Mouse (Mus musculus) liver, embryonic 15.5 days (tissue): ENCODE data around the gene Tbx10. TPM values are rescaled to one million over a fixed set of nuclear protein-coding genes. Genes with fewer than 3 reads are reported as not detected.
"Not testable (repeated sequence)": the region's sequence is repeated elsewhere in the genome, so short reads cannot be mapped to it uniquely, and the experiment has no call there.

Experiments used
- ATAC-seq: fragments of 200-750 bp; cut with Nextera tagmentation; 2 replicates; pipeline ENCODE4 v1.8.0; 2017; ENCODE audit warnings: moderate number of reproducible peaks, mild to moderate bottlenecking, moderate library complexity; ENCODE audit not compliant: insufficient read depth
- H3K27ac ChIP-seq: fragments of 300-500 bp; sonication (generic); replicated peaks from 2 replicates; pipeline ENCODE4 v1.5.1; 2015; ENCODE audit warnings: mild to moderate bottlenecking, inconsistent platforms
- H3K27me3 ChIP-seq: fragments of 300-500 bp; sonication (generic); 2 replicates; pipeline ENCODE4 v1.6.1; 2015; ENCODE audit warnings: mild to moderate bottlenecking, inconsistent platforms
- H3K36me3 ChIP-seq: fragments of 300-500 bp; sonication (generic); replicated peaks from 2 replicates; pipeline ENCODE4 v1.6.1; 2015; ENCODE audit warnings: moderate library complexity, mild to moderate bottlenecking, inconsistent platforms
- H3K4me1 ChIP-seq: fragments of 300-500 bp; sonication (generic); replicated peaks from 2 replicates; pipeline ENCODE4 v1.6.1; 2015; ENCODE audit warnings: inconsistent platforms
- H3K4me2 ChIP-seq: fragments of 300-500 bp; sonication (generic); 2 replicates; pipeline ENCODE4 v1.6.1; 2015; ENCODE audit warnings: moderate library complexity, mild to moderate bottlenecking, inconsistent platforms
- H3K4me3 ChIP-seq: fragments of 300-500 bp; sonication (generic); replicated peaks from 2 replicates; pipeline ENCODE4 v1.5.1; 2015; ENCODE audit warnings: mild to moderate bottlenecking, inconsistent platforms
- H3K9ac ChIP-seq: fragments of 300-500 bp; sonication (generic); 2 replicates; pipeline ENCODE4 v1.6.1; 2015; ENCODE audit warnings: moderate library complexity, mild to moderate bottlenecking, inconsistent platforms
- H3K9me3 ChIP-seq: fragments of 300-500 bp; sonication (generic); replicated peaks from 2 replicates; pipeline ENCODE4 v1.6.1; 2016; ENCODE audit warnings: inconsistent platforms
- WGBS: fragments of 180-500 bp; shearing (Covaris S2); methylation state at CpG from one replicate; pipeline ENCODE4 v1.1.7; 2015; ENCODE audit warnings: mixed read lengths; ENCODE audit not compliant: insufficient replicate concordance; 5-methylcytosine and 5-hydroxymethylcytosine counted together
- polyA plus RNA-seq: library from polyadenylated mRNA; unstranded; fragments of >200 nt; fragmentation: Nextera tagmentation; extraction: Ambion mirVana; gene quantifications from 2 replicates; pipeline ENCODE4 v1.2.1, GENCODE M21; 2015

The Tbx10 gene
- polyA plus RNA-seq, 1 experiment from 2014 or later, result 0.33 TPM

DNA sequence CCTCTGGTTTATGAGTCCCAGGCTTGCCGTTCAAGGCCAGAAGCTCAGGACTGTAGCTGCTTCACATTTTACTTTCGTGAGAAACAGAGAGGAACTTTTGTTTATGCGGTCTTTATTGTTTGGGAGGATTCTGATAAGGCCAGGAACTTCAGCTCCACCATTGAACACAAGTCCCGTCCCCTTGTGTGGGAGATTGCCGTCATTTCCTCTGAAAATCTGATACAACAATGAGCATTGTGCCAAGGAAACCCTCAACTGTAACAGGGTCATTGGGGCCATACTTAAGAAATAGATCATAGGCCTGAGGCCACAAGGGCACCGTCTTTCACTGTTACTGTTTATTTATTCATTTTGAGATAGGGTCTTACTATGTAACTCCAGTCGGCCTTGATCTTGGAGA, 30.6 kb downstream of the Tbx10 start:
- Histone ChIP-seq H3K27ac (no peak overlapping the region), H3K27me3 (no peaks in the 10 kb centered on the region), H3K9ac (no peak overlapping the region), H3K36me3 (no peaks in the 10 kb centered on the region), H3K4me3 (no peak overlapping the region), H3K4me1 (peaks cover 14% of the 10 kb centered on the region), H3K4me2 (no peak overlapping the region), H3K9me3 (no peaks in the 10 kb centered on the region; the same call in 1 of the 2 replicates)
- no peak for ATAC-seq
- 43% methylated on average over 7 of the region's 7 CpGs for WGBS

DNA sequence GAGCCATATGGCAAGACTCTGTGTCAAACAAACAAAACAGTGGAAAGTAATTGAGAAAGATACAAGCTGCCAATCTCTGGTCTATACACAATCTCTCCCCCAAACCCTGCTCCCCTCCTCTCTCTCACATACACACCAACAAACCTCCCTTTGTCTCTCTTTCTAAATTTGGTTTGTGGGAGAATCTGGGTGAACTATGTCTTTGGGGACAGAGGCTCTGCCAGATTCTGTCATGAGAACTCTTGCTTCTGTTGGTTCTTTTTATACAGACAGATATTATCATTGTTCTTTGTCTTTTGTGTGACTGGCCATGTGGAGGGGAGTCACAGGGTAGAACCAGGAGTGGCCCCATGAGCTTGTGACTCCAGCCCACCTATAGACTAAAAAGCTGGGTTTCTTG, 35.0 kb downstream of the Tbx10 start:
- H3K4me3 ChIP-seq, result no peak overlapping the region
- peaks cover 4% of the 10 kb centered on the region; the same call in 1 of the 2 replicates for H3K4me1 ChIP-seq
- no peak for ATAC-seq
- H3K4me2 ChIP-seq, result no peak overlapping the region
- no peaks in the 10 kb centered on the region; the same call in 1 of the 2 replicates for H3K9me3 ChIP-seq
- no peak overlapping the region for H3K9ac ChIP-seq
- no peaks in the 10 kb centered on the region for H3K27me3 ChIP-seq
- H3K27ac ChIP-seq, result no peak overlapping the region
- H3K36me3 ChIP-seq, result no peaks in the 10 kb centered on the region

- H3K9ac ChIP-seq, result no peak overlapping the region
- WGBS, result 47% methylated on average over 7 of the region's 7 CpGs
- no peak overlapping the region for H3K4me2 ChIP-seq
- no peak overlapping the region for H3K4me3 ChIP-seq
- H3K36me3 ChIP-seq, result 0 out of 2 replicates have a peak, but pooled peaks cover 5% of the 10 kb centered on the region
- peaks cover 36% of the 10 kb centered on the region for H3K4me1 ChIP-seq
- H3K9me3 ChIP-seq, result no peaks in the 10 kb centered on the region
- no peaks in the 10 kb centered on the region for H3K27me3 ChIP-seq
- H3K27ac ChIP-seq, result peak overlapping the region; percentile 64
- ATAC-seq, result no peak
Observed at GRCm38 (mm10) chr19:4032668-4033067, 40.1 kb downstream of the Tbx10 start.

DNA sequence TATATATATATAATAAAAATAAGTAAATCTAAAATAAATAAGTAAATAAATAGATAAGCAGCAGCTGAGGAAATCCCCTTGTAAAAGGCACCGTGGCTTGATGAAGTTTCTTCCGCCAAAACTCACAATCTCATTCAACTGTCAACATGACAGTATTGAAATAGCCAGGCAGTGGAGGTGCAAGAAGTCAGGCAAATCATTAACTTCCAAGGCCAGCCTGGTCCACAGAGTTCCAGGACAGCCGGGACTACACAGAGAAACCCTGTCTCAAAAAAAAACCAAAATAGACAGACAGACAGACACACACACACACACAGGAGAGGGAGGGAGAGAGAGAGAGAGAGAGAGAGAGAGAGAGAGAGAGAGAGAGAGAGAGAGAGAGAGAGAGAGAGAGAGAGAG, 40.7 kb downstream of the Tbx10 start:
- Histone ChIP-seq H3K27me3 (no peaks in the 10 kb centered on the region), H3K4me3 (no peak overlapping the region), H3K9ac (no peak overlapping the region), H3K4me1 (peaks cover 42% of the 10 kb centered on the region), H3K27ac (peak overlapping the region; percentile 58; the same call in 1 of the 2 replicates), H3K9me3 (no peaks in the 10 kb centered on the region), H3K36me3 (0 out of 2 replicates have a peak, but pooled peaks cover 5% of the 10 kb centered on the region), H3K4me2 (no peak overlapping the region)
- 0 out of 2 replicates have a peak, but pooled peaks have one; percentile 36 for ATAC-seq
- WGBS, result 58% methylated on average over 3 of the region's 3 CpGs

GRCm38 (mm10) chr19:4033742-4034141, 41.2 kb downstream of the Tbx10 start:
- Histone ChIP-seq H3K27ac (peak overlapping the region; percentile 58), H3K9ac (no peak overlapping the region)
- WGBS, result 59% methylated on average over 5 of the region's 5 CpGs

DNA sequence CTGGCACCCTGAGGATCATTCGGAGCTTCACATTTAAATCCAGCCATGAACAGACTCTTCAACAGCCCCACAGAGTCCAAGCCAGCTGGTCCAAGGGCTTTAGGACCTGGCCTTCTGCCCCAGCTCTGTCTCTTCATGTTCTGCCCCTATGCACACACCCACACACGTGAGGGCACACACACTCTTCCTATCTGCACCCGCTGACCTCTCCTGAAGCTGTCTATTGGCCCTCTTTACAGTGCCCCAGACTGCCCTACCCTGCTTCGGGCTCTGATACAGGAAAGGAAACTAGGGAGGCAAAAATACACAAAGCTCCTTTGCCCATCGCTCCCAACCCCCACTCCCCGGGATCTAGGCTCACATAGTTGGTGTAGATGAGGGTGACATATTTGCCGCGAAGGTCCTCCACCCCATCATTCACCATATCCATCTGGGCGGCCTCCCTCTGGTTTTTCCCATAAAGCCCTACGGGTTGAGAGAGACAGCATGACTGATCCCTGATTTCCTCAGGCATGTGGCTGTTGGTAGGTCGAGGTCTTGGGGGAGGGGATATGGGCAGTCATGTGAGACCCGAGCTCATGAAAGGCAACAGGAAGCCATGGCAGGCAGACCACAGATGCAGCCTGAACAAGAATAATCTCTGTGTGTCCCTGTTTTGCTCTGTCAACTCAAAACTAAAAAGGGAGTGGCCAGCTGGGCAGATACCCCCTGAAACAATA, 43.9 kb downstream of the Tbx10 start:
- Histone ChIP-seq H3K9me3 (no peaks in the 10 kb centered on the region), H3K4me1 (peaks cover 42% of the 10 kb centered on the region), H3K36me3 (0 out of 2 replicates have a peak, but pooled peaks cover 5% of the 10 kb centered on the region), H3K9ac (no peak overlapping the region), H3K27me3 (no peaks in the 10 kb centered on the region), H3K4me2 (peak overlapping the region; percentile 48), H3K4me3 (peak overlapping the region; percentile 26), H3K27ac (peak overlapping the region; percentile 64)
- ATAC-seq, result peak; percentile 32; the same call in 1 of the 2 replicates
- 55% methylated on average over 12 of the region's 12 CpGs for WGBS

More at GRCm38 (mm10) chr19:4033742-4034141, 41.2 kb downstream of the Tbx10 start:
- H3K4me3 ChIP-seq, result no peak overlapping the region
- peaks cover 45% of the 10 kb centered on the region for H3K4me1 ChIP-seq
- ATAC-seq, result no peak
- no peaks in the 10 kb centered on the region for H3K27me3 ChIP-seq
- no peaks in the 10 kb centered on the region for H3K9me3 ChIP-seq
- 0 out of 2 replicates have a peak, but pooled peaks cover 5% of the 10 kb centered on the region for H3K36me3 ChIP-seq
- no peak overlapping the region for H3K4me2 ChIP-seq

GRCm38 (mm10) chr19:4037154-4037787, 44.7 kb downstream of the Tbx10 start:
- not testable (repeated sequence) for ATAC-seq, H3K27me3 ChIP-seq, H3K9me3 ChIP-seq, H3K36me3 ChIP-seq
- Histone ChIP-seq H3K4me2 (peak overlapping the region; percentile 83), H3K9ac (peak overlapping the region; percentile 71), H3K4me3 (peak overlapping the region; percentile 65), H3K27ac (peak overlapping the region; percentile 66), H3K4me1 (peaks cover 42% of the 10 kb centered on the region)
- 21% methylated on average over 7 of the region's 8 CpGs for WGBS

GRCm38 (mm10) chr19:4037788-4038232, 45.3 kb downstream of the Tbx10 start, which contains the start of gene Gstp1:
TSS of gene Gstp1 (minus strand) at chr19:4037985.
- 0 out of 2 replicates have a peak, but pooled peaks cover 5% of the 10 kb centered on the region for H3K36me3 ChIP-seq
- H3K9ac ChIP-seq, result peak within 1 kb of the TSS; percentile 71
- 0% methylated on average over 26 of the region's 26 CpGs for WGBS
- H3K4me1 ChIP-seq, result peaks cover 41% of the 10 kb centered on the region
- peak within 1 kb of the TSS; percentile 66 for H3K27ac ChIP-seq
- no peaks in the 10 kb centered on the region for H3K27me3 ChIP-seq
- H3K4me3 ChIP-seq, result peak within 1 kb of the TSS; percentile 65
- H3K4me2 ChIP-seq, result peak within 1 kb of the TSS; percentile 83
- ATAC-seq, result peak; percentile 66
- H3K9me3 ChIP-seq, result no peaks in the 10 kb centered on the region

DNA sequence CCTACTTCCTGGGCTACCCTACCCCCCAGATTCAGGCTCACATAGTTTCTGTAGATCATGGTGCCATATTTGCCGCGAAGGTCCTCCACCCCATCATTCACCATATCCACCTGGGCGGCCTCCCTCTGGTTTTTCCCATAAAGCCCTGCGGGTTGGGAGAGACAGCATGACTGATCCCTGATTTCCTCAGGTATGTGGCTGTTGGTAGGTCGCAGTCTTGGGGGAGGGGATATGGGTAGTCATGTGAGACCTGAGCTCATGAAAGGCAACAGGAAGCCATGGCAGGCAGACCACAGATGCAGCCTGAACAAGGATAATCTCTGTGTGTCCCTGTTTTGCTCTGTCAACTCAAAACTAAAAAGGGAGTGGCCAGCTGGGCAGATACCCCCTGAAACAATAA, 48.4 kb downstream of the Tbx10 start:
- not testable (repeated sequence) for H3K9me3 ChIP-seq, H3K36me3 ChIP-seq, H3K4me2 ChIP-seq, H3K4me3 ChIP-seq, H3K27me3 ChIP-seq, ATAC-seq, H3K27ac ChIP-seq, H3K9ac ChIP-seq
- peaks cover 48% of the 10 kb centered on the region for H3K4me1 ChIP-seq
- 79% methylated on average over 5 of the region's 5 CpGs for WGBS

DNA sequence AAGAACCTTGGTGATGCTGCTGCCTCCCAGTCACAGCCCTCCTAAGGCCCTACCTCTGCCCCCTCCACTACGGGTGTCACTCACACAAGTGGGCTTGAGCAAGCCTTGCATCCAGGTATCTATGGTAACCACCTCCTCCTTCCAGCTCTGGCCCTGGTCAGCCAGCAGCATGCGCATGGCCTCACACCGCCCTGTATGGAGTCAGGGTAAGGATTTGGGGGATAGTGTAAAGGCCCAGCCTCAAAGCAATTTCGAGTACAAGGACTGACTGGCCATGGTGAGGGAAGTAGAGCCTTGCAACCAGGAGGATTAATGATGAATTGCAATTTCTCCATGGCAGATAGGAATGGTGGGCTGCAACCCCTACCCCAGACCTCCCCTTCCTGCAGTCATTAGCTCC, 48.9 kb downstream of the Tbx10 start:
- WGBS, result 66% methylated on average over 4 of the region's 4 CpGs

DNA sequence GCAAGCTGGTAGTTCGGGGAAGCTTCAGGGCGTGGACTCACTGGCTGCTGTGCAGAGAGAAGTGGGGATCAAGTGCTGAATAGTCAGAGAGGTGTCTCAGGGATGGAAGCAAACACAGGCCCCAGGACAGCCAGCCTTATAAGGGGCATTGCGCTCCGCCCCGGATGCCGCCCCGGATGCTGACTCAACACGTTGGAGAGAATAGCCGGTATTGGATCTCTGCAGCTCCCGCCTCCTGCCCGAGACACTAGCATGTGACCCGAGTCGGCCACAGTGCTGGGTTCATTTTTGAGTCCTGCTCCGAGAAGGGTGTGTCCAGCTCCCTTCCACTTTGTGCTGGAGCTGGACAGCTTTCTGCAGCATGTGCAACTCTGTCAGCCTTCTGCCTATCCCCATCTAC, 49.6 kb downstream of the Tbx10 start:
- Histone ChIP-seq H3K4me3 (no peak overlapping the region), H3K36me3 (no peaks in the 10 kb centered on the region), H3K9me3 (no peaks in the 10 kb centered on the region), H3K4me2 (no peak overlapping the region), H3K27ac (no peak overlapping the region), H3K4me1 (peaks cover 51% of the 10 kb centered on the region), H3K27me3 (no peaks in the 10 kb centered on the region), H3K9ac (no peak overlapping the region)
- ATAC-seq, result no peak
- WGBS, result 66% methylated on average over 14 of the region's 14 CpGs

More for the DNA sequence above, 48.9 kb downstream of the Tbx10 start:
- not testable (repeated sequence) for H3K4me2 ChIP-seq, H3K9me3 ChIP-seq, ATAC-seq, H3K4me3 ChIP-seq, H3K27me3 ChIP-seq, H3K9ac ChIP-seq, H3K36me3 ChIP-seq, H3K27ac ChIP-seq
- H3K4me1 ChIP-seq, result peaks cover 48% of the 10 kb centered on the region
